Mouse (Mus musculus) forebrain, embryonic 14.5 days (tissue): ENCODE results near the gene Zfp607a. TPM values are rescaled to one million over a fixed set of nuclear protein-coding genes. Genes with fewer than 3 reads are reported as not detected.
A peak's percentile ranks its signal among the peaks of the same experiment; 100 is the strongest.

Experiments used
- ATAC-seq: fragments of 200-750 bp; cut with Nextera tagmentation; 2 replicates; pipeline ENCODE4 v1.8.0; 2017; ENCODE audit warnings: mild to moderate bottlenecking, moderate library complexity
- DNase-seq: peaks from one replicate; pipeline ENCODE4 v3.0.0-alpha.2; 2015; ENCODE audit warnings: low spot score
- H3K27ac ChIP-seq: fragments of 300-500 bp; sonication (generic); 2 replicates; pipeline ENCODE4 v1.5.1; 2014; ENCODE audit warnings: low read depth, mild to moderate bottlenecking, control low read depth, low read length, moderate library complexity
- H3K27me3 ChIP-seq: fragments of 300-500 bp; sonication (generic); replicated peaks from 2 replicates; pipeline ENCODE4 v1.6.1; 2014; ENCODE audit warnings: low read length, control low read depth, mixed read lengths; ENCODE audit not compliant: control insufficient read depth, insufficient read depth
- H3K36me3 ChIP-seq: fragments of 300-500 bp; sonication (generic); 2 replicates; pipeline ENCODE4 v1.6.1; 2014; ENCODE audit warnings: low read length, control low read depth; ENCODE audit not compliant: control insufficient read depth, insufficient read depth
- H3K4me1 ChIP-seq: fragments of 300-500 bp; sonication (generic); 2 replicates; pipeline ENCODE4 v1.6.1; 2014; ENCODE audit warnings: antibody characterized with exemption, low read length, control low read depth; ENCODE audit not compliant: control insufficient read depth, insufficient read depth
- H3K4me2 ChIP-seq: fragments of 300-500 bp; sonication (generic); 2 replicates; pipeline ENCODE4 v1.6.1; 2014; ENCODE audit warnings: mild to moderate bottlenecking, control low read depth, low read length
- H3K4me3 ChIP-seq: fragments of 300-500 bp; sonication (generic); 2 replicates; pipeline ENCODE4 v1.5.1; 2014; ENCODE audit warnings: low read depth, low read length, control low read depth
- H3K9ac ChIP-seq: fragments of 300-500 bp; sonication (generic); 2 replicates; pipeline ENCODE4 v1.6.1; 2014; ENCODE audit warnings: mild to moderate bottlenecking, low read length, control low read depth, moderate library complexity
- H3K9me3 ChIP-seq: fragments of 300-500 bp; sonication (generic); replicated peaks from 2 replicates; pipeline ENCODE4 v1.6.1; 2016; ENCODE audit warnings: low read length, control low read depth, mixed read lengths; ENCODE audit not compliant: control insufficient read depth
- WGBS: fragments of 180-500 bp; shearing (Covaris S2); extraction: QIAGEN DNeasy Blood & Tissue Kit; methylation state at CpG from one replicate; pipeline ENCODE4 v1.1.7; 2014; 5-methylcytosine and 5-hydroxymethylcytosine counted together
- polyA plus RNA-seq: library from polyadenylated mRNA; unstranded; fragments of >200 nt; fragmentation: Nextera tagmentation; extraction: Ambion mirVana; gene quantifications from 2 replicates; pipeline ENCODE4 v1.2.1, GENCODE M21; 2014

Gene Zfp607a
- polyA plus RNA-seq = 1.1 and 1.8 TPM in 2 replicates

DNA sequence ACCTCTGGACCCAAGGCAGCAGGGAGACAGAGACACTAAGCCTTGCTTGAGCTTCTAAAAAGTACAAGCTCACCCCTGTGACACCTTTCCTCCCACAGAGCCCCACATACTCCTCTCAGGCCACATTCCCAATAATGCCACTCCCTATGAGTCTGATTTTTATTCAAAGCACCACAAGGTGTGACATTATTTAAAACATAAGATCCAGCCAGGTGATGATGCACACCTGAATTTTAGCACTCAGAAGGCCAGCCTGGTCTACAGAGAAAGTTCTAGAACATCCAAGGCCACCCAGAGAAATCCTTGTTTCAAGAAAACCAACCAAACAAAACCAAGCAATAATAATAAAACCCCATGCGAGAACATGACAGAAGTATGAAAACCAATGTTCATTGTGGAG, at the start of gene Zfp607a:
Gene Zfp607a, plus strand, starts transcription at position 301 of the 400 bp plus-strand sequence.
- no peak for DNase-seq
- Histone ChIP-seq H3K4me2 (no peak within 1 kb of the TSS), H3K9me3 (no peaks in the 10 kb centered on the region), H3K9ac (no peak within 1 kb of the TSS), H3K4me1 (peaks cover 6% of the 10 kb centered on the region; the same call in 1 of the 2 replicates), H3K27ac (no peak within 1 kb of the TSS), H3K36me3 (peaks cover 13% of the 10 kb centered on the region), H3K27me3 (no peaks in the 10 kb centered on the region), H3K4me3 (no peak within 1 kb of the TSS)
- ATAC-seq = no peak
- 97% methylated on average over 1 of the region's 1 CpGs for WGBS

DNA sequence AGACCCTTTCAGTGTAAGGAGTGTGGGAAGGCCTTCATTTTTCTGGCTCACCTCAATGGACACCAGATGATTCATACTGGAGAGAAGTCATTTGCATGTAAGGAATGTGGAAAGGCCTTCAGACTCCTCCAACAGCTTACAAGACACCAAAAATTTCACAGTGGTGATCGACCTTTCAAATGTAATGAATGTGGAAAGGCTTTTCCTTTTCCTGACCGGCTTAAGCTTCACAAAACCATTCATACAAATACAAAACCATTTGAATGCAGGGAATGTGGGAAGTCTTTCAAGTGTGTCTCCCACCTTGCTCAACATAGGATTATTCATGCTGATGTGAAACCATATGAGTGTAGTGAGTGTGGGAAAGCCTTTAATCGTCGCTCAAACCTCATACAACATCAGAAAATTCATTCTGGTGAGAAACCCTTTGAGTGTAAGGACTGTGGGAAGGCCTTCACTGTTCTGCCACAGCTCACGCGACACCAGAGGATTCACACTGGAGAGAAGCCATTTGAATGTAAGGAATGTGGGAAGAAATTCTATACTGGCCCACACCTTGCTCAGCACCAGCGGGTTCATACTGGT, 38.7 kb upstream of the Zfp607a start:
- peaks cover 4% of the 10 kb centered on the region; the same call in 1 of the 2 replicates for H3K9me3 ChIP-seq
- WGBS = 84% methylated on average over 7 of the region's 7 CpGs
- peaks cover 37% of the 10 kb centered on the region for H3K36me3 ChIP-seq
- H3K27ac ChIP-seq = no peak overlapping the region
- no peak for ATAC-seq
- no peak overlapping the region for H3K4me2 ChIP-seq
- no peak for DNase-seq
- no peak overlapping the region for H3K4me3 ChIP-seq
- no peak overlapping the region for H3K9ac ChIP-seq
- no peaks in the 10 kb centered on the region for H3K4me1 ChIP-seq
- no peaks in the 10 kb centered on the region for H3K27me3 ChIP-seq

DNA sequence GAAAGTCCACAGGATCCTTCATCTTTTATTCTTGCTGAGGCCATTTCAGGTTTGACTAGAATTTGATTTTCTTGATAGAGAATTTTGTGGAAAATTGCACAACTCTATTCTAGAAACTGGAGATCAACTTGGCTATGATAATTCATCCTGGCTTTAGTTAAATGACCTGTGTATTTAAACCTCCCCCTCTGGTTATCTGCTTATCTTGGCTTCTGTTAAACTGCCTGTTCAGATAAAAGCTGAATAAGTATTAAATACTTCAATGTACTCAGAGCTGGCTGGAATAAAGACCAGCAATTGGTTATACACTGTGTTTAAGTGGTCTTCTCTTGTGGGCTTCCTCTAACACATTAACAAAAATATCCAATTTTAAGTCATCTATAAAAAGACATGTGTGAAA, 34.7 kb upstream of the Zfp607a start:
- DNase-seq (no peak), ATAC-seq (no peak)
- peaks cover 25% of the 10 kb centered on the region for H3K36me3 ChIP-seq
- no peak overlapping the region for H3K4me2 ChIP-seq
- peaks cover 13% of the 10 kb centered on the region for H3K9me3 ChIP-seq
- no peaks in the 10 kb centered on the region for H3K27me3 ChIP-seq
- no peaks in the 10 kb centered on the region for H3K4me1 ChIP-seq
- H3K4me3 ChIP-seq = no peak overlapping the region
- H3K27ac ChIP-seq = no peak overlapping the region
- no peak overlapping the region for H3K9ac ChIP-seq

DNA sequence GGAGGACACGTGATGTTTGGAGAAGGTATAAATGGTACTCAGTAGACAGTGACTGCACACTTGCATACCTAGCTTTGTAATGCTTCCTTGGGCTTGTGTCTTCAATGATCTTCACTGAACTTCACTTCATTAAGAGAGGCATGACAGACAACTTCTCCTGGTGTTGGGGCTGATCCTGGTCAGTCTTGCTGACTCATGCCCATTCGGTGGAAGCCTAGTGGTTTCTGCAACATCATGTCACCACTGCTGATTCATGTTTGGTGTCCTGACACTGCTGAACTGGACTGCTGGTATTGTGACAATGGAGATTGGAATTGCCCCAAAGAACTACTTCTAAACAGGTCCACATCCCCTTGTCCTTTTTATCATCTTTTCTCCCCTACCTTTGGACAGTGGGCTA, 23.2 kb upstream of the Zfp607a start:
- no peaks in the 10 kb centered on the region for H3K27me3 ChIP-seq
- no peaks in the 10 kb centered on the region for H3K36me3 ChIP-seq
- H3K4me3 ChIP-seq = no peak overlapping the region
- no peak overlapping the region for H3K4me2 ChIP-seq
- no peak overlapping the region for H3K9ac ChIP-seq
- 83% methylated on average over 2 of the region's 2 CpGs for WGBS
- DNase-seq = no peak
- no peaks in the 10 kb centered on the region for H3K9me3 ChIP-seq
- ATAC-seq = no peak
- H3K4me1 ChIP-seq = peaks cover 1% of the 10 kb centered on the region; the same call in 1 of the 2 replicates
- no peak overlapping the region for H3K27ac ChIP-seq

DNA sequence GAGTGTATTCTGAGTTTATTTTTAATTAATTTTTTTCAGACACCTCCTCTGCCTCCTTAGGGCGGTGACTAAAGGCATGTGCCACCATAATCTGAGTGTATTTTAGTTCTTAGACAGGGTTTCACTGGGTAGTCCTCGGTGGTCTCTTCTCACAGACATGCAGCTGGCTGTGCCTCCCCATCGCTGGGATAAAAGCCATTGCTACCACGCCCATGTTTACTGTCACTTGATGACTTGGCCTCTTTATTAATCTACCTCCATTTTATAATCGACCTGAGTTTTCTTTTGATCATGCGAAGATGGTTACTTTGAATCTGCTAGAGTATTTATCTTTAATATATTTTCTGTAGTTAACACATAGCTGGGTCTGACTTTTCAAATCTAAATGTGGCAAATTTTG, 19.4 kb upstream of the Zfp607a start:
- no peaks in the 10 kb centered on the region for H3K36me3 ChIP-seq
- H3K4me3 ChIP-seq = peak overlapping the region; percentile 46
- H3K9me3 ChIP-seq = no peaks in the 10 kb centered on the region; the same call in 1 of the 2 replicates
- no peaks in the 10 kb centered on the region for H3K27me3 ChIP-seq
- ATAC-seq (peak; percentile 42), DNase-seq (peak; percentile 38)
- H3K4me2 ChIP-seq = peak overlapping the region; percentile 66
- peak overlapping the region; percentile 76 for H3K9ac ChIP-seq
- peak overlapping the region; percentile 86 for H3K27ac ChIP-seq
- 23% methylated on average over 6 of the region's 6 CpGs for WGBS
- peaks cover 2% of the 10 kb centered on the region; the same call in 1 of the 2 replicates for H3K4me1 ChIP-seq

DNA sequence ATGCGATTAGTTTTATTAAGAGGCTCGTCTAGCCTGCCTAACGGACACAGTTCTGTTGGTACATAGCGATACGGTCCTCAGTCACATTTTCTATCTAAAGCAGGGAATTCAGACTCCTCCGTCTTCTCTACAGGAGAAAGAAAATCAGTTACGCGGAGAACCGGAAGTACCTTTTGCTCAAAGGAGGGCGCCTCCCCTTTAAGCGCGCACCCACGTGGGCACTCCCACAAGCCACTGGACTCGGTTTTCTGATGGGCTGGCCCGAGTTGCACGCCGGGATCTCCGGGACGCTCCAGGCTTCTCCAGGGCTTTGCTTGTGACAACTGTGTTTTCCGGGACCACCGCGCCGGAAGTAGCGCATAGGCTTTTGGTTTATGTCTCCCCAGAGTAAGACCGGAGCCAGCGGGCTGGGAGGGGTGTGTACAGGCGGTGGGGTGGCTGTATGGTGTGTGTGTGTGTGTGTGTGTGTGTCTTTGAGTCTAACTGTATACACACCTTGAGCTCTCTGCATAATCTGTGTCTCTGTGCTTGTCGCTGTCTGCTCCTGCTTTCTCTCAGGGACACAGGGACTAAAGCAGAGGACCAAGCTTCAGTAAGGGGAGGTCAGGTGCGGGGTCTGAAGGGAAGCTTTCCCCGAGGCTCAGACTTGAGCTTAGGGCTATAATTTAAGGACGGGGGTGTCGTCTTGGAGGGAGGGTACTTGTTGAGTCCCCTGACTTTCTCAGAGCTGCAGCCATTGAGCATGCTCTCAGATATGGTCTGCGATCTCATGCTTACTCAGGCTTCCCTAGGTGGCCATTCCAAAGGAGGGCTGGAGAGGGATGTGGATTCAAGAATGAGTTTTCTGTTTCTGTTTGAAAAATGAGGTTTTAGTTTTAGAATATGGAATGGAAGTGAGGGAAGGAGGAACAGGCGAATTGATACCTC, 18.7 kb upstream of the Zfp607a start, which contains the start of gene Zfp59:
Gene Zfp59, plus strand, starts transcription at position 285 of the 927 bp plus-strand sequence.
- Histone ChIP-seq H3K4me3 (peak within 1 kb of the TSS; percentile 46), H3K36me3 (no peaks in the 10 kb centered on the region; the same call in 1 of the 2 replicates), H3K4me1 (peaks cover 2% of the 10 kb centered on the region; the same call in 1 of the 2 replicates), H3K27me3 (no peaks in the 10 kb centered on the region), H3K9me3 (no peaks in the 10 kb centered on the region; the same call in 1 of the 2 replicates), H3K4me2 (peak within 1 kb of the TSS; percentile 66), H3K27ac (peak within 1 kb of the TSS; percentile 86), H3K9ac (peak within 1 kb of the TSS; percentile 76)
- DNase-seq (peak; percentile 97), ATAC-seq (peak; percentile 99)
- WGBS = 4% methylated on average over 34 of the region's 34 CpGs

DNA sequence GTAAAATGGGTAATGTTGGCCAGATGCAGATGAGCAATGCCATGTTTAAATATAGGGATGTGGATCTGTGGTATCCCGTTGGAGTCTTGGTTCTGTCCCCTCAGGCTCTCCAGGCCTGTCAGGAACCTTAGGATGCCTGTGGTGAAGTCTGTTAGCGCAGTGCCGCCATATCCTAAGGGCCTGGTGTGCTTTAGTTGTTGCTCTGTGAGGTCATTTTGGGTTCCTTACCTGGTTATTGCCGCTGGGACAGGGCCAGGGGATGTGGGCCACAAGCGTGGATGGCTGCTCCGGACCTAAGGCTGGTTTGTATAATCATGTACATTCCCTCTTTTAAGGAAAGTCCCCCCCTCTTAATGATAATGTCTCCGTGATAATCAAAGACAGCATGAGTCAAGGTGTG, 17.7 kb upstream of the Zfp607a start:
- Histone ChIP-seq H3K4me1 (peaks cover 2% of the 10 kb centered on the region; the same call in 1 of the 2 replicates), H3K9ac (no peak overlapping the region), H3K9me3 (no peaks in the 10 kb centered on the region; the same call in 1 of the 2 replicates), H3K27me3 (no peaks in the 10 kb centered on the region), H3K4me3 (0 out of 2 replicates have a peak overlapping the region, but pooled peaks have one; percentile 46), H3K4me2 (no peak overlapping the region), H3K36me3 (peaks cover 2% of the 10 kb centered on the region; the same call in 1 of the 2 replicates), H3K27ac (no peak overlapping the region)
- DNase-seq (no peak), ATAC-seq (no peak)
- WGBS = 97% methylated on average over 7 of the region's 7 CpGs

DNA sequence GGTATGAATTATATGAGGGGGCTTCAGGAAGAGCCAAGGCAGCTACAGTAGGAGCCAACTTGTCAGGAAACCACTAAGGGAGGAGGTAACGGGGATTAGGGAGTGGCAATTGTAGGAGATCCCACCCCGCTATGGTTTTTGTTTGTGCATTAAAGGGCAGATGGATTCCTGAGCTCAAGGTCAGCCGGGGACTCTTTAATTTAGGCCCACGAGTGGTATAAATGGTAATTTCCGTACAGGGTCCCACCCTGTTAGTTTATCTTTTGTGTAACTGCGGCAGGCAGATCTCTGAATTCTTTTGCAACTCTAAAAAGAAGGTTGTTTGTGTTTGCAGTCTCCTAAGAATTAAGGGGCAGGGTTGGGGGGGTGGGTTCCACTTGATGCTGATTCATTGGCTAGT, 17.2 kb upstream of the Zfp607a start:
- no peak for DNase-seq
- ATAC-seq = no peak
- 79% methylated on average over 6 of the region's 6 CpGs for WGBS
- no peak overlapping the region for H3K9ac ChIP-seq
- H3K9me3 ChIP-seq = no peaks in the 10 kb centered on the region; the same call in 1 of the 2 replicates
- no peak overlapping the region for H3K27ac ChIP-seq
- H3K36me3 ChIP-seq = peaks cover 7% of the 10 kb centered on the region
- no peak overlapping the region for H3K4me2 ChIP-seq
- H3K4me3 ChIP-seq = no peak overlapping the region
- H3K4me1 ChIP-seq = peaks cover 2% of the 10 kb centered on the region; the same call in 1 of the 2 replicates
- no peaks in the 10 kb centered on the region for H3K27me3 ChIP-seq
